Mouse (Mus musculus): Measurements from ENCODE around the gene Acadsb. TPM values are rescaled to one million over a fixed set of nuclear protein-coding genes. Genes with fewer than 3 reads are reported as not detected.
"Not testable (repeated sequence)": the region's sequence is repeated elsewhere in the genome, so short reads cannot be mapped to it uniquely, and the experiment has no call there.

Acadsb gene
- polyA plus RNA-seq, 1 experiment from 2014 or later, result 56.2 TPM

DNA sequence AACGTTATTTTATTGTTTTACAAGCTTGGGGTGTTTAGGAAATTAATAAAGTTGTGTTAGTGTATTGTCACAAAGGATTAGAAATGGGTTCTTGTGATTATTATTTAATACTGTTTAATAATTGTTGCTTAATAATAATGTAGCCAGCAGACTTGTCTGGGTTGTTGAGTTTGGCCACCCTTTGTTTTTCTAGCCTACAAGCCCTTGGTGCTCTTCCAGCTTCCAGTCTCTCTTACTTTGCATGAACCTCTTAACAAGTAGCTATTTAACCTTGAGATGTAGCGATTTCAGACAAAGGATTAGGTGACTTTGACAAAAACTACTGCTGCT, 1.5 kb downstream of the Acadsb start:
- 59% methylated on average over 2 of the region's 2 CpGs for WGBS
- DNase-seq (ENCODE audit: low spot score), result no peak
- H3K4me1 ChIP-seq, result peaks cover 21% of the 10 kb centered on the region

GRCm38 (mm10) chr7:131416742-131417141, 6.3 kb downstream of the Acadsb start:
- H3K27me3 ChIP-seq (ENCODE audit: low read depth, poor library complexity, severe bottlenecking); DNase-seq (ENCODE audit: low spot score); H3K4me3 ChIP-seq; H3K27ac ChIP-seq; H3K9me3 ChIP-seq (replicated peaks); H3K4me1 ChIP-seq; H3K36me3 ChIP-seq: not testable (repeated sequence)

More for the DNA sequence above, 1.5 kb downstream of the Acadsb start:
- Histone ChIP-seq H3K9me3 (replicated peaks) (no peaks in the 10 kb centered on the region), H3K27ac (no peak overlapping the region), H3K4me3 (peak overlapping the region; percentile 90; the same call in 1 of the 2 replicates), H3K27me3 (ENCODE audit: low read depth, poor library complexity, severe bottlenecking) (no peaks in the 10 kb centered on the region), H3K36me3 (peaks cover 7% of the 10 kb centered on the region; the same call in 1 of the 2 replicates)

DNA sequence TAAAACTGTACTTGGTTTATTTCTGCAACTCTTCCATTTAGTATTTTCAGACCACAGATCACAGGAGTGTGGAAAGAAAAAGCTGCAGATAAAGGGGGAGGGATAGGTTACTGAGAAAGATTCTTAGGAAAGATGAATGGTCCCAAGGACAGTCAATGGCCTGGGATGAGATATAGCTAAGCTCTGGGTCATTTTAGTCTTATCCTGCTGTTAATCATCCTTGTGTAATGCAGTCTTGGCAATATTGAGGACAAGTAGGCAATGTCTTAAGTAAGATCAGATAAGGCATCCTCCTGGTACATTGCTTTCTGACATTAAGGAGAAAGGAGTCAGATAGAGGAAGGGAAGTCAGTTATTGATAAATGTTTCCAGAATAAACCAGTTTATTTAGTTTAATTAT, 7.2 kb downstream of the Acadsb start:
- no peaks in the 10 kb centered on the region for H3K36me3 ChIP-seq
- H3K4me3 ChIP-seq, result no peak overlapping the region
- peaks cover 5% of the 10 kb centered on the region; the same call in 1 of the 2 replicates for H3K4me1 ChIP-seq
- no peaks in the 10 kb centered on the region for H3K9me3 ChIP-seq (replicated peaks)
- H3K27me3 ChIP-seq (ENCODE audit: low read depth, poor library complexity, severe bottlenecking), result no peaks in the 10 kb centered on the region
- DNase-seq (ENCODE audit: low spot score), result no peak
- H3K27ac ChIP-seq, result no peak overlapping the region

DNA sequence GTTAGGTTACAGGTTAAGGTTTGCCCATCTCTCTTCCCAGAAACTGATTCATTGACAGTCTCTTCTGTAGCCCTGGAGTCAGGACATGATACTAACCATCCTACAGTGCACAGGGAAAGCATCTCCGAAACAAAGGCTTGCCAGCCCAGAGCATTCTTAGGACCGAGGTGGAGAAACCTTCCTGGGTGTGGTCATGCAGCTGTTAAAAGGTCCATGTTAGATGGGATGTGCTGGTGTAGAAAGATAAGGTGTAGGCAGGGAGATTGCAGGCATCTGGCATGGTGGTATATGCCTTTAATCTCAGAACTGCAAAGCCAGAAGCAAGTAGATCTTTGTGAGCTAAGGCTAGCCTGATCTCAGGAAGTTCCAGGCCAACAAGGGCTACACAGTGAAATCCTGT, 14.5 kb downstream of the Acadsb start:
- Histone ChIP-seq H3K4me3 (no peak overlapping the region), H3K36me3 (peaks cover 6% of the 10 kb centered on the region), H3K27ac (no peak overlapping the region), H3K4me1 (0 out of 2 replicates have a peak, but pooled peaks cover under 1% of the 10 kb centered on the region), H3K9me3 (replicated peaks) (no peaks in the 10 kb centered on the region), H3K27me3 (ENCODE audit: low read depth, poor library complexity, severe bottlenecking) (no peaks in the 10 kb centered on the region)
- 82% methylated on average over 2 of the region's 2 CpGs for WGBS
- no peak for DNase-seq (ENCODE audit: low spot score)

GRCm38 (mm10) chr7:131427331-131427730, 16.9 kb downstream of the Acadsb start:
- WGBS, result 90% methylated on average over 5 of the region's 5 CpGs
- Histone ChIP-seq H3K4me1 (no peaks in the 10 kb centered on the region), H3K36me3 (peaks cover 21% of the 10 kb centered on the region)

DNA sequence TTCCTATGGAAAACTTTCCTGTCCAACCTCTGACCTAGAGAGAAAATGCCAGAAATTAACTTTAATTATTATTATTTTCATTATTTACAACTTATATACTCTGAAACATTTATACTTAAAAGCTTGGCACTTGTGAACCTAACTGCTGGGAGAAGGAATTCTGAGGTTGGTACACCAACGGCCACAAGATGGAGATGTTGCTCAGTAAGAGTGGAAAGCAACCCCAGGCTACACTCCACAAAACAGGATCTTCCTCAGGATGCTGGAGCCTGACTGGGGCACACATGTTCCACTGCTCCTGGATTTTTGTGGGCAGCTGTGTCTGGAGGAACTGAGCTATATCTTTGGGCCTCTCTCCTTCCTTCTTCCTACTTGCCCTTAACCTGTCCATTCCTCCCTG, 21.8 kb downstream of the Acadsb start:
- H3K27ac ChIP-seq, result no peak overlapping the region
- no peaks in the 10 kb centered on the region for H3K9me3 ChIP-seq (replicated peaks)
- no peak overlapping the region for H3K4me3 ChIP-seq
- DNase-seq (ENCODE audit: low spot score), result peak; percentile 45
- H3K36me3 ChIP-seq, result peaks cover 17% of the 10 kb centered on the region
- WGBS, result 7% methylated on average over 1 of the region's 1 CpGs
- H3K27me3 ChIP-seq (ENCODE audit: low read depth, poor library complexity, severe bottlenecking), result no peaks in the 10 kb centered on the region
- H3K4me1 ChIP-seq, result no peaks in the 10 kb centered on the region

More at GRCm38 (mm10) chr7:131427331-131427730, 16.9 kb downstream of the Acadsb start:
- H3K9me3 ChIP-seq (replicated peaks), result no peaks in the 10 kb centered on the region
- no peak overlapping the region for H3K27ac ChIP-seq
- DNase-seq (ENCODE audit: low spot score), result no peak
- H3K27me3 ChIP-seq (ENCODE audit: low read depth, poor library complexity, severe bottlenecking), result no peaks in the 10 kb centered on the region
- no peak overlapping the region for H3K4me3 ChIP-seq

- 80% methylated on average over 1 of the region's 1 CpGs for WGBS
- H3K27ac ChIP-seq, result no peak overlapping the region
- no peak for DNase-seq (ENCODE audit: low spot score)
Observed at GRCm38 (mm10) chr7:131434276-131434675, 23.9 kb downstream of the Acadsb start.

GRCm38 (mm10) chr7:131437051-131437450, 26.6 kb downstream of the Acadsb start:
- H3K4me1 ChIP-seq, result no peaks in the 10 kb centered on the region
- no peaks in the 10 kb centered on the region; the same call in 1 of the 2 replicates for H3K36me3 ChIP-seq
- WGBS, result 65% methylated on average over 3 of the region's 3 CpGs
- H3K4me3 ChIP-seq, result no peak overlapping the region
- no peak overlapping the region for H3K27ac ChIP-seq
- DNase-seq (ENCODE audit: low spot score), result no peak
- H3K9me3 ChIP-seq (replicated peaks), result no peaks in the 10 kb centered on the region
- H3K27me3 ChIP-seq (ENCODE audit: low read depth, poor library complexity, severe bottlenecking), result no peaks in the 10 kb centered on the region

More at GRCm38 (mm10) chr7:131434276-131434675, 23.9 kb downstream of the Acadsb start:
- Histone ChIP-seq H3K36me3 (peaks cover 14% of the 10 kb centered on the region), H3K27me3 (ENCODE audit: low read depth, poor library complexity, severe bottlenecking) (no peaks in the 10 kb centered on the region), H3K4me1 (no peaks in the 10 kb centered on the region), H3K9me3 (replicated peaks) (no peaks in the 10 kb centered on the region), H3K4me3 (no peak overlapping the region)

GRCm38 (mm10) chr7:131456714-131457113, 46.3 kb downstream of the Acadsb start:
- DNase-seq (ENCODE audit: low spot score), result no peak
- Histone ChIP-seq H3K36me3 (no peaks in the 10 kb centered on the region), H3K4me1 (no peaks in the 10 kb centered on the region), H3K9me3 (replicated peaks) (no peaks in the 10 kb centered on the region), H3K4me3 (no peak overlapping the region), H3K27me3 (ENCODE audit: low read depth, poor library complexity, severe bottlenecking) (no peaks in the 10 kb centered on the region), H3K27ac (no peak overlapping the region)
- WGBS, result 88% methylated on average over 5 of the region's 5 CpGs

GRCm38 (mm10) chr7:131465117-131465601, 54.8 kb downstream of the Acadsb start:
- Histone ChIP-seq H3K4me3 (no peak overlapping the region), H3K27ac (no peak overlapping the region), H3K36me3 (no peaks in the 10 kb centered on the region), H3K9me3 (replicated peaks) (no peaks in the 10 kb centered on the region), H3K4me1 (no peaks in the 10 kb centered on the region), H3K27me3 (ENCODE audit: low read depth, poor library complexity, severe bottlenecking) (no peaks in the 10 kb centered on the region)
- DNase-seq (ENCODE audit: low spot score), result no peak
- 61% methylated on average over 3 of the region's 3 CpGs for WGBS

- WGBS, result 64% methylated on average over 3 of the region's 3 CpGs
- no peaks in the 10 kb centered on the region for H3K9me3 ChIP-seq (replicated peaks)
- H3K4me3 ChIP-seq, result no peak overlapping the region
- H3K36me3 ChIP-seq, result no peaks in the 10 kb centered on the region
- H3K4me1 ChIP-seq, result no peaks in the 10 kb centered on the region
- DNase-seq (ENCODE audit: low spot score), result no peak
- H3K27me3 ChIP-seq (ENCODE audit: low read depth, poor library complexity, severe bottlenecking), result no peaks in the 10 kb centered on the region
- H3K27ac ChIP-seq, result no peak overlapping the region
Observed at GRCm38 (mm10) chr7:131465735-131466134, 55.3 kb downstream of the Acadsb start.

GRCm38 (mm10) chr7:131467312-131467711, 56.9 kb downstream of the Acadsb start:
- Histone ChIP-seq H3K9me3 (replicated peaks) (no peaks in the 10 kb centered on the region), H3K27ac (no peak overlapping the region), H3K36me3 (no peaks in the 10 kb centered on the region), H3K4me3 (no peak overlapping the region), H3K27me3 (ENCODE audit: low read depth, poor library complexity, severe bottlenecking) (no peaks in the 10 kb centered on the region), H3K4me1 (no peaks in the 10 kb centered on the region)
- WGBS, result 88% methylated on average over 3 of the region's 3 CpGs
- DNase-seq (ENCODE audit: low spot score), result no peak

DNA sequence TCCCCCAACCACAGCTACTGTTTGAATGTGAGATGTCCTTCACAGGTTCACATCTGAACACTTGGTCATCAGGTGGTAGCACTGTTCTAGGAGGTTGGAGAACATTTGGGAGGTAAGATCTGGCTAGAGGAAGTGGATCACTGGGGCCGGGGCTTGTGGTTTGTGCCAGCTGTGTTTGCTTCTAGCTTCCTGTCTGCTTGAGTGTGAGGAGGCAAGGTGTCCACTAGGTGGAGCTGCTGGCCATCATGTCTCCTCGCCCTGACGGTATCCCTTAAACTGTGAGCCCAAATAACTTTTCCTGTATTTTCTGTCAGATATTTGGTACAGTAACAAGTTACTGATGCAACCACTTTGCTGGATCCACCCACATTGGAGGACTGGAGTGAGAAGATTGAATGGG, 59.1 kb downstream of the Acadsb start:
- Histone ChIP-seq H3K27me3 (ENCODE audit: low read depth, poor library complexity, severe bottlenecking) (no peaks in the 10 kb centered on the region), H3K9me3 (replicated peaks) (no peaks in the 10 kb centered on the region), H3K27ac (no peak overlapping the region), H3K4me1 (no peaks in the 10 kb centered on the region), H3K4me3 (no peak overlapping the region), H3K36me3 (no peaks in the 10 kb centered on the region)
- DNase-seq (ENCODE audit: low spot score), result no peak
- 77% methylated on average over 3 of the region's 3 CpGs for WGBS

DNA sequence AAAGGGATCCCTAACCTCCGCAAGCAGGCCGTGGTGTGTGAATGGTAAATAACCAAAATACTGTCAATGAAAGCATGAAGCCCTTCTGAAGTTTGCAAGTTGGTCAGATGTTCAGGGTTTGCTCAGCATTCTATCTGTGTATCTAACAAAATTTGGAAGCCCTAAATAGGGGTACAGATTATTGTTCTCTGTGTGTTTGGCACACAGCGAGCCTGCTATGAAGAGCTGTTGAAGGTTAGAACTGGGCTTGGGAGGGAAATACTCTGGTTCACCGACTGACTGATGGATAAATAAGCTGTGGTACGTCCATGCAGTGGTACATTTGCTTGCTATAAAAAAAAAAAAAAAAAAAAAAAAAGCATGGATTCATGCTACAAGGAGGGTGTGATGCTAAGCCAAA, 61.1 kb downstream of the Acadsb start:
- DNase-seq (ENCODE audit: low spot score), result no peak
- Histone ChIP-seq H3K4me1 (peaks cover 7% of the 10 kb centered on the region; the same call in 1 of the 2 replicates), H3K4me3 (no peak overlapping the region), H3K27ac (no peak overlapping the region), H3K36me3 (no peaks in the 10 kb centered on the region), H3K9me3 (replicated peaks) (no peaks in the 10 kb centered on the region), H3K27me3 (ENCODE audit: low read depth, poor library complexity, severe bottlenecking) (no peaks in the 10 kb centered on the region)
- 89% methylated on average over 5 of the region's 5 CpGs for WGBS
